Mouse (Mus musculus): Measurements from ENCODE around the gene Crlf1. TPM values are rescaled to one million over a fixed set of nuclear protein-coding genes. Genes with fewer than 3 reads are reported as not detected.
A peak's percentile ranks its signal among the peaks of the same experiment; 100 is the strongest.

Gene Crlf1
- total RNA-seq (2021) = under 1 TPM; 0.39 to 0.62 TPM

GRCm38 (mm10) chr8:70492664-70493640 is at the start of gene Crlf1:
Gene Crlf1 (plus strand): TSS chr8:70493158.
- intact Hi-C loops (cut with DNase I) = no loop called here
- DNase-seq = no peak

- DNase-seq = no peak
- intact Hi-C loops (cut with DNase I) = no loop called here
These were observed 49.6 kb upstream of the Crlf1 start for GRCm38 (mm10) chr8:70443326-70443725.

- intact Hi-C loops (cut with DNase I) = no loop called here
- no peak for DNase-seq
These were observed 47.0 kb upstream of the Crlf1 start for GRCm38 (mm10) chr8:70445988-70446387.

GRCm38 (mm10) chr8:70447639-70448420 is 45.1 kb upstream of the Crlf1 start:
- no peak for DNase-seq
- intact Hi-C loops (cut with DNase I) = no loop called here

- DNase-seq = no peak
- intact Hi-C loops (cut with DNase I) = loop anchor here (5.0 kb wide), 1 partner anchor 50 kb away; no protein-coding TSS in a partner anchor
These were observed 40.6 kb upstream of the Crlf1 start for GRCm38 (mm10) chr8:70452196-70452966.

GRCm38 (mm10) chr8:70453852-70454251 is 39.1 kb upstream of the Crlf1 start:
- DNase-seq = no peak
- intact Hi-C loops (cut with DNase I) = loop anchor here (5.0 kb wide), 1 partner anchor 48 kb away; no protein-coding TSS in a partner anchor

GRCm38 (mm10) chr8:70456996-70457395 is 36.0 kb upstream of the Crlf1 start:
- no peak for DNase-seq
- intact Hi-C loops (cut with DNase I) = no loop called here

- intact Hi-C loops (cut with DNase I) = no loop called here
- no peak for DNase-seq
These were observed 35.1 kb upstream of the Crlf1 start for GRCm38 (mm10) chr8:70457882-70458281.

- intact Hi-C loops (cut with DNase I) = no loop called here
- no peak for DNase-seq
These were observed 34.5 kb upstream of the Crlf1 start for GRCm38 (mm10) chr8:70458462-70458861.

- DNase-seq = no peak
- intact Hi-C loops (cut with DNase I) = no loop called here
These were observed 33.3 kb upstream of the Crlf1 start for GRCm38 (mm10) chr8:70459636-70460035.

GRCm38 (mm10) chr8:70460199-70460598 is 32.8 kb upstream of the Crlf1 start:
- intact Hi-C loops (cut with DNase I) = no loop called here

GRCm38 (mm10) chr8:70460606-70461005 is 32.4 kb upstream of the Crlf1 start:
- DNase-seq = no peak
- intact Hi-C loops (cut with DNase I) = no loop called here

More at GRCm38 (mm10) chr8:70460199-70460598, 32.8 kb upstream of the Crlf1 start:
- DNase-seq = no peak

GRCm38 (mm10) chr8:70461765-70462515 is 31.0 kb upstream of the Crlf1 start:
- intact Hi-C loops (cut with DNase I) = no loop called here
- DNase-seq = no peak

GRCm38 (mm10) chr8:70462516-70462813 is 30.5 kb upstream of the Crlf1 start:
- intact Hi-C loops (cut with DNase I) = no loop called here
- no peak for DNase-seq

GRCm38 (mm10) chr8:70463306-70463705 is 29.7 kb upstream of the Crlf1 start:
- intact Hi-C loops (cut with DNase I) = no loop called here
- DNase-seq = peak; percentile 43 to 63

GRCm38 (mm10) chr8:70464162-70464561 is 28.8 kb upstream of the Crlf1 start:
- DNase-seq = no peak
- intact Hi-C loops (cut with DNase I) = no loop called here

- no peak for DNase-seq
- intact Hi-C loops (cut with DNase I) = no loop called here
These were observed 27.3 kb upstream of the Crlf1 start for GRCm38 (mm10) chr8:70465701-70466100.

- DNase-seq = no peak
- intact Hi-C loops (cut with DNase I) = no loop called here
These were observed 26.7 kb upstream of the Crlf1 start for GRCm38 (mm10) chr8:70466305-70466704.

GRCm38 (mm10) chr8:70466771-70467170 is 26.2 kb upstream of the Crlf1 start:
- intact Hi-C loops (cut with DNase I) = no loop called here
- peak; percentile 63 to 64 for DNase-seq

GRCm38 (mm10) chr8:70467229-70467725 is 25.7 kb upstream of the Crlf1 start:
- DNase-seq = peak in 1 of 2 experiments; percentile 44
- intact Hi-C loops (cut with DNase I) = no loop called here

Data from heart, postnatal 36 days (tissue).